Mouse (Mus musculus): ENCODE results near the gene Golga7b. TPM values are rescaled to one million over a fixed set of nuclear protein-coding genes. Genes with fewer than 3 reads are reported as not detected.

Golga7b gene
- total and polyA plus RNA-seq, 3 experiments, result 0.50 to 1.0 (median 0.75) TPM

GRCm38 (mm10) chr19:42308931-42309330 is 61.6 kb downstream of the Golga7b start:
- no peak overlapping the region for H3K9ac ChIP-seq (ENCODE audit: low read depth, low read length)
- no peak overlapping the region for H3K27ac ChIP-seq
- H3K4me1 ChIP-seq (ENCODE audit: control insufficient read depth, insufficient read depth, low read length), result no peaks in the 10 kb centered on the region
- DNase-seq, result no peak
- intact Hi-C loops (cut with DNase I), result no loop called here
- no peaks in the 10 kb centered on the region for H3K79me2 ChIP-seq (replicated peaks; ENCODE audit: control insufficient read depth, insufficient read depth, low read length)
- 75% methylated on average over 12 of the region's 12 CpGs for WGBS
- no peaks in the 10 kb centered on the region for H3K36me3 ChIP-seq (ENCODE audit: control insufficient read depth, insufficient read depth, low read length)
- TF ChIP-seq CTCF (IDR thresholded peaks at IDR 0.05) (no peak), POLR2A (IDR thresholded peaks at IDR 0.05; ENCODE audit: insufficient read depth, low read depth, low read length) (no peak), EP300 (IDR thresholded peaks at IDR 0.05; ENCODE audit: insufficient read depth, low read depth, low read length) (no peak)
- H3K4me3 ChIP-seq, result no peak overlapping the region
- H3K27me3 ChIP-seq (ENCODE audit: control insufficient read depth, insufficient read depth, low read length), result no peaks in the 10 kb centered on the region

GRCm38 (mm10) chr19:42311332-42311731 is 64.0 kb downstream of the Golga7b start:
- no peaks in the 10 kb centered on the region for H3K36me3 ChIP-seq (ENCODE audit: control insufficient read depth, insufficient read depth, low read length)
- H3K27me3 ChIP-seq (ENCODE audit: control insufficient read depth, insufficient read depth, low read length), result no peaks in the 10 kb centered on the region
- peaks cover 1% of the 10 kb centered on the region; the same call in 1 of the 2 replicates for H3K4me1 ChIP-seq (ENCODE audit: control insufficient read depth, insufficient read depth, low read length)
- WGBS, result 20% methylated on average over 2 of the region's 2 CpGs
- intact Hi-C loops (cut with DNase I), result loop anchor here (10.0 kb wide), 2 partner anchors 433 to 1083 kb away; no protein-coding TSS in a partner anchor
- H3K79me2 ChIP-seq (replicated peaks; ENCODE audit: control insufficient read depth, insufficient read depth, low read length), result no peaks in the 10 kb centered on the region
- no peak overlapping the region for H3K27ac ChIP-seq
- TF ChIP-seq CTCF (IDR thresholded peaks at IDR 0.05) (no peak), EP300 (IDR thresholded peaks at IDR 0.05; ENCODE audit: insufficient read depth, low read depth, low read length) (no peak), POLR2A (IDR thresholded peaks at IDR 0.05; ENCODE audit: insufficient read depth, low read depth, low read length) (no peak)
- H3K9ac ChIP-seq (ENCODE audit: low read depth, low read length), result no peak overlapping the region
- no peak overlapping the region for H3K4me3 ChIP-seq
- DNase-seq, result no peak

- no peak overlapping the region for H3K27ac ChIP-seq
- 73% methylated on average over 3 of the region's 3 CpGs for WGBS
- TF ChIP-seq POLR2A (IDR thresholded peaks at IDR 0.05; ENCODE audit: insufficient read depth, low read depth, low read length), result no peak
- TF ChIP-seq CTCF (IDR thresholded peaks at IDR 0.05), result no peak
- TF ChIP-seq EP300 (IDR thresholded peaks at IDR 0.05; ENCODE audit: insufficient read depth, low read depth, low read length), result no peak
- no peak for DNase-seq
- H3K79me2 ChIP-seq (replicated peaks; ENCODE audit: control insufficient read depth, insufficient read depth, low read length), result no peaks in the 10 kb centered on the region
- intact Hi-C loops (cut with DNase I), result loop anchor here (10.0 kb wide), 2 partner anchors 433 to 1083 kb away; no protein-coding TSS in a partner anchor
- H3K27me3 ChIP-seq (ENCODE audit: control insufficient read depth, insufficient read depth, low read length), result no peaks in the 10 kb centered on the region
- no peaks in the 10 kb centered on the region for H3K36me3 ChIP-seq (ENCODE audit: control insufficient read depth, insufficient read depth, low read length)
- no peak overlapping the region for H3K4me3 ChIP-seq
- peaks cover 1% of the 10 kb centered on the region; the same call in 1 of the 2 replicates for H3K4me1 ChIP-seq (ENCODE audit: control insufficient read depth, insufficient read depth, low read length)
- H3K9ac ChIP-seq (ENCODE audit: low read depth, low read length), result no peak overlapping the region
Measured at GRCm38 (mm10) chr19:42312191-42312590, 64.8 kb downstream of the Golga7b start.

- Histone ChIP-seq H3K4me1 (ENCODE audit: control insufficient read depth, insufficient read depth, low read length) (peaks cover 1% of the 10 kb centered on the region; the same call in 1 of the 2 replicates), H3K27ac (no peak overlapping the region), H3K4me3 (no peak overlapping the region), H3K79me2 (replicated peaks; ENCODE audit: control insufficient read depth, insufficient read depth, low read length) (no peaks in the 10 kb centered on the region), H3K9ac (ENCODE audit: low read depth, low read length) (no peak overlapping the region), H3K27me3 (ENCODE audit: control insufficient read depth, insufficient read depth, low read length) (no peaks in the 10 kb centered on the region), H3K36me3 (ENCODE audit: control insufficient read depth, insufficient read depth, low read length) (no peaks in the 10 kb centered on the region)
- intact Hi-C loops (cut with DNase I), result loop anchor here (5.0 to 10.0 kb wide), 3 partner anchors 112 to 1080 kb away; no protein-coding TSS in a partner anchor
- TF ChIP-seq POLR2A (IDR thresholded peaks at IDR 0.05; ENCODE audit: insufficient read depth, low read depth, low read length) (no peak), EP300 (IDR thresholded peaks at IDR 0.05; ENCODE audit: insufficient read depth, low read depth, low read length) (no peak), CTCF (IDR thresholded peaks at IDR 0.05) (no peak)
- 69% methylated on average over 6 of the region's 6 CpGs for WGBS
- DNase-seq, result no peak
Measured at GRCm38 (mm10) chr19:42315070-42315679, 67.8 kb downstream of the Golga7b start.

- Histone ChIP-seq H3K27me3 (ENCODE audit: control insufficient read depth, insufficient read depth, low read length) (no peaks in the 10 kb centered on the region), H3K4me3 (no peak overlapping the region), H3K36me3 (ENCODE audit: control insufficient read depth, insufficient read depth, low read length) (no peaks in the 10 kb centered on the region), H3K27ac (no peak overlapping the region), H3K9ac (ENCODE audit: low read depth, low read length) (no peak overlapping the region), H3K79me2 (replicated peaks; ENCODE audit: control insufficient read depth, insufficient read depth, low read length) (no peaks in the 10 kb centered on the region), H3K4me1 (ENCODE audit: control insufficient read depth, insufficient read depth, low read length) (peaks cover 1% of the 10 kb centered on the region; the same call in 1 of the 2 replicates)
- TF ChIP-seq CTCF (IDR thresholded peaks at IDR 0.05) (peak; percentile 88), EP300 (IDR thresholded peaks at IDR 0.05; ENCODE audit: insufficient read depth, low read depth, low read length) (0 out of 2 replicates have a peak, but pooled peaks have one; percentile 20), POLR2A (IDR thresholded peaks at IDR 0.05; ENCODE audit: insufficient read depth, low read depth, low read length) (no peak)
- peak; percentile 50 to 72 for DNase-seq
- 13% methylated on average over 1 of the region's 1 CpGs for WGBS
- intact Hi-C loops (cut with DNase I), result loop anchor here (1.0 to 10.0 kb wide), 5 partner anchors 111 to 1079 kb away; no protein-coding TSS in a partner anchor
Measured at GRCm38 (mm10) chr19:42315914-42316313, 68.5 kb downstream of the Golga7b start.

- no peaks in the 10 kb centered on the region for H3K27me3 ChIP-seq (ENCODE audit: control insufficient read depth, insufficient read depth, low read length)
- H3K79me2 ChIP-seq (replicated peaks; ENCODE audit: control insufficient read depth, insufficient read depth, low read length), result no peaks in the 10 kb centered on the region
- TF ChIP-seq CTCF (IDR thresholded peaks at IDR 0.05) (no peak), POLR2A (IDR thresholded peaks at IDR 0.05; ENCODE audit: insufficient read depth, low read depth, low read length) (no peak), EP300 (IDR thresholded peaks at IDR 0.05; ENCODE audit: insufficient read depth, low read depth, low read length) (no peak)
- peak; percentile 14 to 27 for DNase-seq
- peaks cover 1% of the 10 kb centered on the region; the same call in 1 of the 2 replicates for H3K4me1 ChIP-seq (ENCODE audit: control insufficient read depth, insufficient read depth, low read length)
- intact Hi-C loops (cut with DNase I), result loop anchor here (1.0 to 10.0 kb wide), 5 partner anchors 111 to 1078 kb away; no protein-coding TSS in a partner anchor
- no peaks in the 10 kb centered on the region for H3K36me3 ChIP-seq (ENCODE audit: control insufficient read depth, insufficient read depth, low read length)
- H3K27ac ChIP-seq, result no peak overlapping the region
- H3K4me3 ChIP-seq, result no peak overlapping the region
- no peak overlapping the region for H3K9ac ChIP-seq (ENCODE audit: low read depth, low read length)
- 79% methylated on average over 2 of the region's 2 CpGs for WGBS
Measured at GRCm38 (mm10) chr19:42316525-42316924, 69.2 kb downstream of the Golga7b start.

Measured in heart, adult 2 months (tissue).